Mouse (Mus musculus) A20 (cell line): Measurements from ENCODE around the gene Tigit.

Experiments
- DNase-seq: peaks from one replicate; pipeline ENCODE4 v3.0.0-alpha.2; 2011; ENCODE audit warnings: low read depth, low spot score

Tigit gene

GRCm38 (mm10) chr16:43619277-43619676, 44.7 kb downstream of the Tigit start:
- no peak for DNase-seq

- DNase-seq: no peak
These were observed 45.7 kb downstream of the Tigit start for GRCm38 (mm10) chr16:43618286-43618685.

GRCm38 (mm10) chr16:43617346-43617745, 46.6 kb downstream of the Tigit start:
- DNase-seq: no peak

- DNase-seq: no peak
These were observed 47.6 kb downstream of the Tigit start for GRCm38 (mm10) chr16:43616348-43616747.

- DNase-seq: no peak
These were observed 53.6 kb downstream of the Tigit start for GRCm38 (mm10) chr16:43610375-43610774.

- no peak for DNase-seq
These were observed 55.9 kb downstream of the Tigit start for GRCm38 (mm10) chr16:43608066-43608465.

- no peak for DNase-seq
These were observed 56.9 kb downstream of the Tigit start for GRCm38 (mm10) chr16:43607086-43607485.

- DNase-seq: no peak
These were observed 59.4 kb downstream of the Tigit start for GRCm38 (mm10) chr16:43604399-43605013.

GRCm38 (mm10) chr16:43603591-43604141, 60.3 kb downstream of the Tigit start:
- DNase-seq: no peak

GRCm38 (mm10) chr16:43602573-43602972, 61.4 kb downstream of the Tigit start:
- DNase-seq: peak; percentile 22

GRCm38 (mm10) chr16:43599707-43600106, 64.2 kb downstream of the Tigit start:
- DNase-seq: no peak
